ENCODE assay signal across 15 mouse cellular contexts in genomic region chr5:124637300-124637699, GRCm38 (mm10). TPM values are rescaled to one million over a fixed set of nuclear protein-coding genes. Genes with fewer than 3 reads are reported as not detected.
DNase-seq lines count a peak whose midpoint lies in the region; ATAC-seq lines count a peak whose summit lies in the region.
"Had no signal": no experiment of that assay in that cellular context is flagged by ENCODE, and none has a peak within 500 bp of the region (broad histone marks: within the 10 kb centered on the region; RNA-seq: fewer than 3 reads in every experiment).

No protein-coding gene starts in this region.

- H3K9ac ChIP-seq in intestine, embryonic 16.5 days (ENCODE audit: low read depth, low read length) = no peak overlapping the region
- H3K9ac ChIP-seq: forebrain, embryonic 15.5 days; hindbrain, embryonic 12.5 days; limb, embryonic 15.5 days had no signal

- WGBS in intestine, embryonic 16.5 days = 86% methylated on average over 11 of the region's 11 CpGs

- no peaks in the 10 kb centered on the region for H3K27me3 ChIP-seq in intestine, embryonic 16.5 days (replicated peaks; ENCODE audit: control insufficient read depth, insufficient read depth, low read length)
- H3K27me3 ChIP-seq: forebrain, embryonic 15.5 days; hindbrain, embryonic 12.5 days; limb, embryonic 15.5 days had no signal

- no peaks in the 10 kb centered on the region for H3K4me1 ChIP-seq in intestine, embryonic 16.5 days (ENCODE audit: control insufficient read depth, insufficient read depth, low read length)
- H3K4me1 ChIP-seq: forebrain, embryonic 15.5 days; hindbrain, embryonic 12.5 days; limb, embryonic 15.5 days had no signal

- DNase-seq in kidney, adult 18-20 months = peak; percentile 14
- no peak for DNase-seq in kidney, adult 8-10 months
- DNase-seq in A20 (ENCODE audit: low read depth, low spot score) = peak; percentile 87
- DNase-seq in ZHBTc4 (ENCODE audit: low read depth, low spot score) = peak; percentile 64
- peak; percentile 63 to 65 for DNase-seq in spleen, postnatal 36 days (ENCODE audit: low spot score in 2 of 2)
- DNase-seq in retina, embryonic 14.5 days (ENCODE audit: low spot score) = no peak
- no peak for DNase-seq in lung, postnatal 10 days
- DNase-seq: cerebellum, adult 11 months; heart, adult 2 months; lung, postnatal 14 days; retina, postnatal 1 day had no signal

- H3K36me3 ChIP-seq in intestine, embryonic 16.5 days (ENCODE audit: control insufficient read depth, insufficient read depth, low read length) = peaks cover 53% of the 10 kb centered on the region

- no peak overlapping the region for H3K4me2 ChIP-seq in intestine, embryonic 16.5 days (ENCODE audit: low read depth, low read length)
- H3K4me2 ChIP-seq: forebrain, embryonic 15.5 days; hindbrain, embryonic 12.5 days; limb, embryonic 15.5 days had no signal

- no peak for ATAC-seq in intestine, embryonic 16.5 days
- ATAC-seq: forebrain, embryonic 15.5 days had no signal

- H3K4me3 ChIP-seq in intestine, embryonic 16.5 days (ENCODE audit: low read length) = no peak overlapping the region
- H3K4me3 ChIP-seq: forebrain, embryonic 15.5 days; heart, adult 2 months; hindbrain, embryonic 12.5 days; limb, embryonic 15.5 days had no signal

- no peak overlapping the region for H3K27ac ChIP-seq in intestine, embryonic 16.5 days (ENCODE audit: low read length)
- H3K27ac ChIP-seq: forebrain, embryonic 15.5 days; heart, adult 2 months; hindbrain, embryonic 12.5 days had no signal

- H3K9me3 ChIP-seq in intestine, embryonic 16.5 days (ENCODE audit: control insufficient read depth, low read length) = no peaks in the 10 kb centered on the region
- H3K9me3 ChIP-seq: forebrain, embryonic 15.5 days; hindbrain, embryonic 12.5 days; limb, embryonic 15.5 days had no signal

RNA-seq across cellular contexts. Expression of gene Atp6v0a2, which starts 8.9 kb away (rescaled TPM):
- polyA plus RNA-seq in intestine, embryonic 16.5 days (2015; fragmentation: Nextera tagmentation; extraction: Ambion mirVana) = 61.5 and 67.9 TPM in 2 replicates

RNA-seq across cellular contexts. Expression of gene Gtf2h3, which starts 58.4 kb away (rescaled TPM):
- 51.2 and 52.2 TPM in 2 replicates for polyA plus RNA-seq in intestine, embryonic 16.5 days (2015; fragmentation: Nextera tagmentation; extraction: Ambion mirVana)

RNA-seq across cellular contexts. Expression of gene Eif2b1, which starts 58.4 kb away (rescaled TPM):
- 85.5 and 86.6 TPM in 2 replicates for polyA plus RNA-seq in intestine, embryonic 16.5 days (2015; fragmentation: Nextera tagmentation; extraction: Ambion mirVana)

Comparison
In these comparisons a context has a peak if more than half of its experiments do, and no peak if none do; other contexts are left out.
1. DNase-seq: peak in kidney, adult 18-20 months (single experiment), A20 (single experiment), ZHBTc4 (single experiment) and spleen, postnatal 36 days (2 of 2); none in kidney, adult 8-10 months (0 of 2), retina, embryonic 14.5 days (single experiment) and lung, postnatal 10 days (single experiment).